Mouse (Mus musculus) liver, adult 2 months (tissue): ENCODE results near the gene Kng2. TPM values are rescaled to one million over a fixed set of nuclear protein-coding genes. Genes with fewer than 3 reads are reported as not detected.
"Not testable (repeated sequence)": the region's sequence is repeated elsewhere in the genome, so short reads cannot be mapped to it uniquely, and the experiment has no call there.

Experiments
- DNase-seq: peaks from one replicate; pipeline ENCODE4 v3.0.0-alpha.2; 2011; ENCODE audit warnings: low read depth, low spot score; ENCODE audit errors: extremely low read depth
- H3K27ac ChIP-seq: fragments of 200-500 bp; replicated peaks from 2 replicates; pipeline ENCODE4 v1.5.1; 2012; ENCODE audit warnings: low read depth, mild to moderate bottlenecking, control low read depth, inconsistent platforms, low read length; ENCODE audit not compliant: insufficient read depth
- H3K27me3 ChIP-seq: fragments of 200-500 bp; 2 replicates; pipeline ENCODE4 v1.6.1; 2012; ENCODE audit warnings: mild to moderate bottlenecking, moderate library complexity, low read length, inconsistent platforms; ENCODE audit not compliant: control insufficient read depth, insufficient read depth
- H3K36me3 ChIP-seq: fragments of 200-500 bp; 2 replicates; pipeline ENCODE4 v1.6.1; 2012; ENCODE audit warnings: low read length, inconsistent platforms; ENCODE audit not compliant: control insufficient read depth, insufficient read depth
- H3K4me1 ChIP-seq: fragments of 200-500 bp; 2 replicates; pipeline ENCODE4 v1.6.1; 2011; ENCODE audit warnings: low read length; ENCODE audit not compliant: control insufficient read depth, insufficient read depth
- H3K4me3 ChIP-seq: fragments of 200-500 bp; 2 replicates; pipeline ENCODE4 v1.5.1; 2011; ENCODE audit warnings: low read depth, mild to moderate bottlenecking, control low read depth, low read length, moderate library complexity; ENCODE audit not compliant: insufficient read depth
- H3K79me2 ChIP-seq: fragments of 200-500 bp; 2 replicates; pipeline ENCODE4 v1.6.1; 2012; ENCODE audit warnings: inconsistent platforms, mild to moderate bottlenecking, low read length, moderate library complexity; ENCODE audit not compliant: control insufficient read depth, insufficient read depth
- H3K9ac ChIP-seq: fragments of 200-500 bp; 2 replicates; pipeline ENCODE4 v1.6.1; 2012; ENCODE audit warnings: low read depth, mild to moderate bottlenecking, control low read depth, inconsistent platforms, low read length
- CTCF ChIP-seq: fragments of 200-500 bp; IDR thresholded peaks from 2 replicates; pipeline ENCODE4 v1.5.1; 2011; ENCODE audit warnings: low read depth, low read length, control low read depth
- POLR2A ChIP-seq: fragments of 200-500 bp; IDR thresholded peaks from 2 replicates; pipeline ENCODE4 v1.6.1; 2011; ENCODE audit warnings: low read length, control low read depth; ENCODE audit not compliant: insufficient read depth; ENCODE audit errors: extremely low read depth
- WGBS: fragments of 180-500 bp; shearing (Covaris S2); methylation state at CpG from one replicate; pipeline ENCODE4 v1.1.7; 2018; 5-methylcytosine and 5-hydroxymethylcytosine counted together
- polyA plus RNA-seq: library from polyadenylated mRNA; depleted of rRNA; stranded (reverse); fragments of >200 nt; gene quantifications from 2 replicates; pipeline ENCODE4 v1.2.3, GENCODE M21; 2012
- total RNA-seq: library from RNA; depleted of rRNA; stranded (reverse); fragments of >200 nt; gene quantifications from 2 replicates; pipeline ENCODE4 v1.2.3, GENCODE M21; 2014

Gene Kng2
- total and polyA plus RNA-seq, 2 experiments, result 123 to 472 TPM

GRCm38 (mm10) chr16:23026582-23026981 is 2.7 kb downstream of the Kng2 start:
- peak; percentile 69 for DNase-seq
- Histone ChIP-seq H3K36me3 (peaks cover 27% of the 10 kb centered on the region), H3K4me3 (peak overlapping the region; percentile 53), H3K9ac (peak overlapping the region; percentile 73), H3K79me2 (peaks cover 10% of the 10 kb centered on the region; the same call in 1 of the 2 replicates), H3K4me1 (peaks cover 22% of the 10 kb centered on the region), H3K27ac (peak overlapping the region; percentile 70), H3K27me3 (no peaks in the 10 kb centered on the region)
- TF ChIP-seq POLR2A (no peak), CTCF (no peak)

GRCm38 (mm10) chr16:23025111-23025510 is 4.2 kb downstream of the Kng2 start:
- H3K9ac ChIP-seq, result no peak overlapping the region
- H3K27ac ChIP-seq, result no peak overlapping the region
- H3K4me3 ChIP-seq, result no peak overlapping the region
- H3K36me3 ChIP-seq, result peaks cover 37% of the 10 kb centered on the region
- H3K4me1 ChIP-seq, result peaks cover 16% of the 10 kb centered on the region
- no peak for DNase-seq
- peaks cover 10% of the 10 kb centered on the region; the same call in 1 of the 2 replicates for H3K79me2 ChIP-seq
- WGBS, result 75% methylated on average over 6 of the region's 6 CpGs
- H3K27me3 ChIP-seq, result no peaks in the 10 kb centered on the region
- no peak for TF ChIP-seq POLR2A

DNA sequence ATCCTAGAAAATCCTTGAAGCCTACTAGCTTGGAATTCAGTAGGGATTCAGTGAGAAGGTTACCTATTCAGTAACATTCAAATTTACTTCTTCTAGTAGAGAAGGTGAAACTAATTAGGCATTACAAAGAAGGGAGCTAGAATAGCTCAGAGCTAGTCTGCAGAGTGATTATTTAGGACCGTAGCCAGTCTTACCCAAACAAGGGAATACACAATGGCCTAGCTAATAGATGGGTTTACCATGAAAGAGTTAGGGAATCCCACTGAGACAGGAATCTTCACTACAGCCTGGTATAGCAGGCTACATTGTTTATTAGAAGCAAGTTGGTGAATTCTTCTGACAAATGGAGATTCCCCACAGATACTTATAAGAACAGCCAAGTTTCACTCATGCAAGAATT is 8.7 kb downstream of the Kng2 start:
- not testable (repeated sequence) for H3K4me1 ChIP-seq, H3K79me2 ChIP-seq, DNase-seq, H3K27me3 ChIP-seq, H3K4me3 ChIP-seq, H3K27ac ChIP-seq, H3K9ac ChIP-seq
- WGBS, result 78% methylated on average over 1 of the region's 1 CpGs
- peaks cover 53% of the 10 kb centered on the region for H3K36me3 ChIP-seq

DNA sequence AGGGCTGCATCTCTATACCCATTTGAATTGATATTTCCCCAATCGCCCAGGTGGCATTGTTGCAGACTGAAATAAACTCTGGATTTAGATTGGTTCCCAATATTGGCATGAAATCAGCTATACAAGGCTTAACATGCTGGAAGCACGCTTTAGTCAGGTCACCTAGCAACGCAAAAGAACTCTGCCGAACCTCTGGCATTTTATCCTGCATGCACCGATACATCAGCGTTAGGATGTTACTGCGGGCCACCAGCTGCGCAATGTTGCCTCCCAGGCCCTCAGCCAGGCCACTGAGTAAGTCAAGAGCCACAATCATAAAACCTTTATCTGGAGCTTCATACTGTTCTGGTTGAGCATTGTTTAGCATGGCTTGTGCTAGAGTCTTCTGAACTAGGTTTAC is 14.6 kb downstream of the Kng2 start:
- not testable (repeated sequence) for H3K79me2 ChIP-seq, H3K27ac ChIP-seq, H3K4me3 ChIP-seq, H3K4me1 ChIP-seq, H3K9ac ChIP-seq, DNase-seq, H3K27me3 ChIP-seq
- peaks cover 26% of the 10 kb centered on the region for H3K36me3 ChIP-seq
- 94% methylated on average over 8 of the region's 8 CpGs for WGBS

- not testable (repeated sequence) for H3K9ac ChIP-seq, H3K27ac ChIP-seq, H3K4me3 ChIP-seq, H3K4me1 ChIP-seq, H3K27me3 ChIP-seq, H3K79me2 ChIP-seq, DNase-seq
- WGBS, result 83% methylated on average over 2 of the region's 2 CpGs
- H3K36me3 ChIP-seq, result peaks cover 21% of the 10 kb centered on the region
Measured at GRCm38 (mm10) chr16:23013786-23014185, 15.5 kb downstream of the Kng2 start.

DNA sequence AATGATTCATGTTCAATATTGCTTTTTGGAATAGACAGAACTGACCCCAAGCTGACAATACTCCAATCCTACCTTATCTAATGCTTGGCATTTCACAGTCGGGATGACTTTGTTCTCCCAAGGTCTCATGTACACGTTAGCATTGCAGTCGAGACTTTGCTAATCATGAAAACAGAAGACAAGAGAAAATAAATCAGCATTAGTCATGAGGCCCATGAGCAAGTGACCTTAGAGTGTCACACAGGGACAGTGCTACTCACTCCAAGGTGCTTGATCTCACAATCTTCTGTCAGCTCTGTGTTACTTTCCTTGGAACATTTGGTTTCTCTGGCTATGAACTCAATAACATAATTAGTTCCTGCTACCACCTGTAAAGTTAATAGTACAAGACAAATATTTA is 32.3 kb downstream of the Kng2 start:
- H3K36me3 ChIP-seq, result peaks cover 31% of the 10 kb centered on the region
- H3K4me3 ChIP-seq, H3K9ac ChIP-seq, H3K27ac ChIP-seq, H3K27me3 ChIP-seq, DNase-seq, H3K4me1 ChIP-seq, H3K79me2 ChIP-seq: not testable (repeated sequence)
- 87% methylated on average over 3 of the region's 3 CpGs for WGBS
